Mouse (Mus musculus): ENCODE measurements at regions not wholly inside any gene's neighbourhood (a gene's known extent, or its start where the extent isn't known, plus 50 kb on each side); places are given as distances from the start of the nearest gene placed in this dataset.

GRCm38 (mm10) chr17:88116321-88116720, 51.2 kb upstream of the Fbxo11 start:
- no peak for DNase-seq (ENCODE audit: low read depth, low spot score)

- no peak for DNase-seq (ENCODE audit: low read depth, low spot score)
These were observed 53.6 kb upstream of the Fbxo11 start for GRCm38 (mm10) chr17:88118714-88119113.

- no peak for DNase-seq (ENCODE audit: low read depth, low spot score)
These were observed 58.6 kb upstream of the Fbxo11 start for GRCm38 (mm10) chr17:88123711-88124110.

GRCm38 (mm10) chr17:88127126-88127525, 62.0 kb upstream of the Fbxo11 start:
- DNase-seq (ENCODE audit: low read depth, low spot score): no peak

- DNase-seq (ENCODE audit: low read depth, low spot score): no peak
These were observed 66.2 kb upstream of the Fbxo11 start for GRCm38 (mm10) chr17:88131297-88131696.

- DNase-seq (ENCODE audit: low read depth, low spot score): no peak
These were observed 66.9 kb upstream of the Fbxo11 start for GRCm38 (mm10) chr17:88131980-88132379.

- DNase-seq (ENCODE audit: low read depth, low spot score): no peak
These were observed 67.7 kb upstream of the Fbxo11 start for GRCm38 (mm10) chr17:88132601-88133346.

- DNase-seq (ENCODE audit: low read depth, low spot score): no peak
These were observed 69.5 kb upstream of the Fbxo11 start for GRCm38 (mm10) chr17:88134546-88134945.

GRCm38 (mm10) chr17:88141538-88141937, 76.4 kb upstream of the Fbxo11 start:
- peak; percentile 79 for DNase-seq (ENCODE audit: low read depth, low spot score)

GRCm38 (mm10) chr17:88142003-88142402, 76.9 kb upstream of the Fbxo11 start:
- peak; percentile 30 for DNase-seq (ENCODE audit: low read depth, low spot score)

GRCm38 (mm10) chr17:88142809-88143208, 77.7 kb upstream of the Fbxo11 start:
- no peak for DNase-seq (ENCODE audit: low read depth, low spot score)

GRCm38 (mm10) chr17:88143378-88143943, 78.4 kb upstream of the Fbxo11 start:
- no peak for DNase-seq (ENCODE audit: low read depth, low spot score)

- DNase-seq (ENCODE audit: low read depth, low spot score): peak; percentile 40
These were observed 93.5 kb upstream of the Fbxo11 start for GRCm38 (mm10) chr17:88158550-88158949.

GRCm38 (mm10) chr17:88159212-88159668, 94.1 kb upstream of the Fbxo11 start:
- peak; percentile 64 for DNase-seq (ENCODE audit: low read depth, low spot score)

GRCm38 (mm10) chr17:88159851-88160676, 95.0 kb upstream of the Fbxo11 start:
- peak; percentile 92 for DNase-seq (ENCODE audit: low read depth, low spot score)

- DNase-seq (ENCODE audit: low read depth, low spot score): no peak
These were observed 95.5 kb upstream of the Fbxo11 start for GRCm38 (mm10) chr17:88160677-88161001.

- no peak for DNase-seq (ENCODE audit: low read depth, low spot score)
These were observed 96.7 kb upstream of the Fbxo11 start for GRCm38 (mm10) chr17:88161766-88162165.

GRCm38 (mm10) chr17:88164805-88165204, 99.7 kb upstream of the Fbxo11 start:
- DNase-seq (ENCODE audit: low read depth, low spot score): no peak

- DNase-seq (ENCODE audit: low read depth, low spot score): no peak
These were observed 100.7 kb upstream of the Fbxo11 start for GRCm38 (mm10) chr17:88165811-88166210.

GRCm38 (mm10) chr17:88168262-88169096, 103.4 kb upstream of the Fbxo11 start:
- no peak for DNase-seq (ENCODE audit: low read depth, low spot score)

- DNase-seq (ENCODE audit: low read depth, low spot score): no peak
These were observed 106.5 kb upstream of the Fbxo11 start for GRCm38 (mm10) chr17:88171606-88172005.

Data from ES-CJ7 (cell line).